Mouse (Mus musculus) erythroblast, embryonic 14.5 days (primary cell): ENCODE measurements at regions not wholly inside any gene's neighbourhood (a gene's known extent, or its start where the extent isn't known, plus 50 kb on each side); places are given as distances from the start of the nearest gene placed in this dataset.

ENCODE experiments used
- GATA1 ChIP-seq: IDR thresholded peaks from 2 replicates; pipeline ENCODE4 v1.6.1; 2012; ENCODE audit warnings: low read length, inconsistent platforms, mixed read lengths
- TAL1 ChIP-seq: IDR thresholded peaks from 3 replicates; pipeline ENCODE4 v1.6.1; 2012; ENCODE audit warnings: low read length, inconsistent platforms, mixed read lengths

- TF ChIP-seq GATA1: no peak
- TF ChIP-seq TAL1: no peak
Observed at GRCm38 (mm10) chr5:75863358-75863757, 114.9 kb downstream of the Kdr start.
